Mouse (Mus musculus): ENCODE measurements around the gene Knstrn. TPM values are rescaled to one million over a fixed set of nuclear protein-coding genes. Genes with fewer than 3 reads are reported as not detected.

Gene Knstrn
- 62.7 and 66.1 TPM in 2 replicates for polyA plus RNA-seq (2015; fragmentation: Nextera tagmentation; extraction: Ambion mirVana)

- peaks cover 19% of the 10 kb centered on the region for H3K4me1 ChIP-seq (replicated peaks)
- ATAC-seq = peak; percentile 99
- WGBS = under 1% methylated on average over 49 of the region's 49 CpGs
- H3K9me3 ChIP-seq = no peaks in the 10 kb centered on the region
- H3K27ac ChIP-seq = no peak within 1 kb of the TSS; the same call in 1 of the 2 replicates
- H3K4me2 ChIP-seq (replicated peaks) = peak within 1 kb of the TSS; percentile 85
- peak within 1 kb of the TSS; percentile 63 for H3K9ac ChIP-seq (replicated peaks)
- H3K27me3 ChIP-seq = no peaks in the 10 kb centered on the region
- peak within 1 kb of the TSS; percentile 55 for H3K4me3 ChIP-seq (replicated peaks)
- peaks cover 15% of the 10 kb centered on the region for H3K36me3 ChIP-seq
Measured at GRCm38 (mm10) chr2:118813981-118814836, at the start of gene Knstrn. Gene Knstrn (plus strand): TSS chr2:118814003.

DNA sequence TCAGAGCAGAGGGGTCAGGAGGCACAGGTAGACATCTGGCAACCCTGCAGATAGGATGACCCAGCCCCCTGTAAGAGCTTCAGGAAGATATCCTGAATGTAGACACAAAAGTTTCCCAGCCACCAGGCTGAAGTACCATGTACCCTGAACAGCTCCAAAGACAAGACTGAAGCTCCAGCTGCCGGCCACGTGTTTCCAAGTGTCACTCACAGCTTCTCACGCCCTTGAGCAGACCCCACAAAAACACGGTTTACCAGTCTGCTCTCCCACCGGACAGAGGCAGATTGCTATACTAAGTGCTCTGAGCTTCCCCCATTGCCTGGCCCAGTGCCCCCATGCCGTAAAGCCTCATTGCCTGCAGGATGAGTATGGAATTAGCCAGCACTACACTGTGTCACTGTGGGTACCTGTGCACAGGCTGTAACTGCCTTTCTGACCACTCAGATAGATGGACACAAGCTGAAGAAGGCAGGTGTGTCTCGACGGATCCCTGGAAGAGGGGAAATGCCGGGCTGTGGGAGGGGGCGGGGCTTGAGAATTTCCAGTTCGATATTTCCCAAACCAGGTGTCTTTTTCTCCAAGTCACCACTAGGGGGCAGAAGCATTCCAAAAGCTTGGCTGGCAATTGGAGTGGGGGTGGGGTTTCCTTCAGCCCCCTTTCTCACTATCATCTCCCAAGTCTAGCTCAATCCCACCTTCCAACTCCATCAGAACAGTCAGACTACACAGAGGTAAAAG lies 49.5 kb upstream of the Knstrn start:
- H3K27me3 ChIP-seq = peaks cover 7% of the 10 kb centered on the region; the same call in 1 of the 2 replicates
- no peak overlapping the region for H3K4me3 ChIP-seq (replicated peaks)
- H3K27ac ChIP-seq = no peak overlapping the region
- H3K4me2 ChIP-seq (replicated peaks) = no peak overlapping the region
- peaks cover 49% of the 10 kb centered on the region for H3K4me1 ChIP-seq (replicated peaks)
- no peak overlapping the region for H3K9ac ChIP-seq (replicated peaks)
- H3K36me3 ChIP-seq = no peaks in the 10 kb centered on the region
- 29% methylated on average over 11 of the region's 11 CpGs for WGBS
- no peaks in the 10 kb centered on the region for H3K9me3 ChIP-seq
- ATAC-seq = no peak

DNA sequence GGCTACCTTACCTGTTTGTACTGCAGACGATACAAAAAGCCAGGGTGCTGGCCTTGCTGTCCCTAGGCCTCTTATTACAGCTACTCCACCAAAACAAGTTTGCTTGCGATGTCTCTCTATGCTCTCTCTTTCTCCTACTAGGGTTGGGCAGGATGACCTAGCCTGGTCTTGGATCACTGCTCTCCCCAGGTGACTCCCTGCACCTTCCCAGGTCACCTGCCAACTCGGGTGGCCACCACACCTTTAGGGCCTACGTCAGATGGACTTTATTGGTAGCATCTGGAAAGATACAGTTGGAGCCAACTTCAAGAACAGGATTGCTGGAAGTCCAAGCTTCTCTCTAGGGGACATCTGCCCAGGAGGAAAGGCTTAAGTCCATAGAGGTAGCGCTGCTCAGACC lies 48.9 kb upstream of the Knstrn start:
- Histone ChIP-seq H3K4me2 (replicated peaks) (no peak overlapping the region), H3K9ac (replicated peaks) (no peak overlapping the region), H3K4me3 (replicated peaks) (no peak overlapping the region), H3K4me1 (replicated peaks) (peaks cover 44% of the 10 kb centered on the region), H3K27ac (no peak overlapping the region), H3K27me3 (0 out of 2 replicates have a peak, but pooled peaks cover 6% of the 10 kb centered on the region), H3K9me3 (no peaks in the 10 kb centered on the region), H3K36me3 (no peaks in the 10 kb centered on the region)
- WGBS = 80% methylated on average over 5 of the region's 5 CpGs
- ATAC-seq = no peak

GRCm38 (mm10) chr2:118766041-118767033 lies 47.5 kb upstream of the Knstrn start:
- 78% methylated on average over 10 of the region's 10 CpGs for WGBS
- Histone ChIP-seq H3K27ac (no peak overlapping the region), H3K4me1 (replicated peaks) (peaks cover 30% of the 10 kb centered on the region), H3K9ac (replicated peaks) (no peak overlapping the region), H3K27me3 (no peaks in the 10 kb centered on the region), H3K9me3 (no peaks in the 10 kb centered on the region), H3K36me3 (no peaks in the 10 kb centered on the region), H3K4me2 (replicated peaks) (no peak overlapping the region), H3K4me3 (replicated peaks) (no peak overlapping the region)
- no peak for ATAC-seq

- no peaks in the 10 kb centered on the region for H3K36me3 ChIP-seq
- H3K27ac ChIP-seq = no peak within 1 kb of the TSS
- H3K27me3 ChIP-seq = peaks cover 4% of the 10 kb centered on the region; the same call in 1 of the 2 replicates
- no peak within 1 kb of the TSS for H3K4me2 ChIP-seq (replicated peaks)
- no peaks in the 10 kb centered on the region; the same call in 1 of the 2 replicates for H3K4me1 ChIP-seq (replicated peaks)
- 83% methylated on average over 6 of the region's 6 CpGs for WGBS
- no peaks in the 10 kb centered on the region for H3K9me3 ChIP-seq
- H3K9ac ChIP-seq (replicated peaks) = no peak within 1 kb of the TSS
- H3K4me3 ChIP-seq (replicated peaks) = no peak within 1 kb of the TSS
- ATAC-seq = no peak
Measured at GRCm38 (mm10) chr2:118772158-118772874, 41.5 kb upstream of the Knstrn start, which contains the start of gene Phgr1. Gene Phgr1 (plus strand): TSS chr2:118772769.

GRCm38 (mm10) chr2:118774536-118774935 lies 39.3 kb upstream of the Knstrn start:
- H3K27me3 ChIP-seq = peaks cover 4% of the 10 kb centered on the region; the same call in 1 of the 2 replicates
- no peak overlapping the region for H3K27ac ChIP-seq
- H3K36me3 ChIP-seq = no peaks in the 10 kb centered on the region
- 88% methylated on average over 2 of the region's 2 CpGs for WGBS
- H3K4me2 ChIP-seq (replicated peaks) = no peak overlapping the region
- no peaks in the 10 kb centered on the region for H3K9me3 ChIP-seq
- no peak overlapping the region for H3K4me3 ChIP-seq (replicated peaks)
- peaks cover 5% of the 10 kb centered on the region for H3K4me1 ChIP-seq (replicated peaks)
- no peak overlapping the region for H3K9ac ChIP-seq (replicated peaks)
- no peak for ATAC-seq

GRCm38 (mm10) chr2:118775396-118775795 lies 38.4 kb upstream of the Knstrn start:
- H3K4me1 ChIP-seq (replicated peaks) = peaks cover 12% of the 10 kb centered on the region
- 54% methylated on average over 1 of the region's 1 CpGs for WGBS
- no peaks in the 10 kb centered on the region for H3K9me3 ChIP-seq
- no peak overlapping the region for H3K9ac ChIP-seq (replicated peaks)
- H3K4me2 ChIP-seq (replicated peaks) = no peak overlapping the region
- no peak overlapping the region for H3K4me3 ChIP-seq (replicated peaks)
- H3K27ac ChIP-seq = no peak overlapping the region
- no peaks in the 10 kb centered on the region for H3K36me3 ChIP-seq
- peaks cover 4% of the 10 kb centered on the region; the same call in 1 of the 2 replicates for H3K27me3 ChIP-seq
- ATAC-seq = no peak

GRCm38 (mm10) chr2:118775846-118776245 lies 38.0 kb upstream of the Knstrn start:
- peaks cover 4% of the 10 kb centered on the region; the same call in 1 of the 2 replicates for H3K27me3 ChIP-seq
- H3K4me2 ChIP-seq (replicated peaks) = no peak overlapping the region
- ATAC-seq = no peak
- no peaks in the 10 kb centered on the region for H3K9me3 ChIP-seq
- peaks cover 16% of the 10 kb centered on the region for H3K4me1 ChIP-seq (replicated peaks)
- 0 out of 2 replicates have a peak overlapping the region, but pooled peaks have one; percentile 28 for H3K9ac ChIP-seq (replicated peaks)
- no peaks in the 10 kb centered on the region for H3K36me3 ChIP-seq
- H3K4me3 ChIP-seq (replicated peaks) = no peak overlapping the region
- H3K27ac ChIP-seq = no peak overlapping the region
- 83% methylated on average over 4 of the region's 4 CpGs for WGBS

GRCm38 (mm10) chr2:118776295-118776694 lies 37.5 kb upstream of the Knstrn start:
- H3K4me1 ChIP-seq (replicated peaks) = peaks cover 21% of the 10 kb centered on the region
- no peak overlapping the region for H3K27ac ChIP-seq
- WGBS = 75% methylated on average over 2 of the region's 2 CpGs
- no peak overlapping the region for H3K4me2 ChIP-seq (replicated peaks)
- no peaks in the 10 kb centered on the region for H3K36me3 ChIP-seq
- no peak for ATAC-seq
- no peaks in the 10 kb centered on the region for H3K9me3 ChIP-seq
- 0 out of 2 replicates have a peak overlapping the region, but pooled peaks have one; percentile 28 for H3K9ac ChIP-seq (replicated peaks)
- H3K27me3 ChIP-seq = peaks cover 4% of the 10 kb centered on the region; the same call in 1 of the 2 replicates
- no peak overlapping the region for H3K4me3 ChIP-seq (replicated peaks)

GRCm38 (mm10) chr2:118778418-118778817 lies 35.4 kb upstream of the Knstrn start:
- Histone ChIP-seq H3K27ac (no peak overlapping the region), H3K4me2 (replicated peaks) (no peak overlapping the region), H3K4me1 (replicated peaks) (peaks cover 26% of the 10 kb centered on the region), H3K9me3 (no peaks in the 10 kb centered on the region), H3K9ac (replicated peaks) (no peak overlapping the region), H3K4me3 (replicated peaks) (no peak overlapping the region), H3K36me3 (no peaks in the 10 kb centered on the region), H3K27me3 (no peaks in the 10 kb centered on the region)
- 82% methylated on average over 4 of the region's 4 CpGs for WGBS
- no peak for ATAC-seq
